8 mouse cellular contexts compared by ENCODE assay signal in the genomic region with DNA sequence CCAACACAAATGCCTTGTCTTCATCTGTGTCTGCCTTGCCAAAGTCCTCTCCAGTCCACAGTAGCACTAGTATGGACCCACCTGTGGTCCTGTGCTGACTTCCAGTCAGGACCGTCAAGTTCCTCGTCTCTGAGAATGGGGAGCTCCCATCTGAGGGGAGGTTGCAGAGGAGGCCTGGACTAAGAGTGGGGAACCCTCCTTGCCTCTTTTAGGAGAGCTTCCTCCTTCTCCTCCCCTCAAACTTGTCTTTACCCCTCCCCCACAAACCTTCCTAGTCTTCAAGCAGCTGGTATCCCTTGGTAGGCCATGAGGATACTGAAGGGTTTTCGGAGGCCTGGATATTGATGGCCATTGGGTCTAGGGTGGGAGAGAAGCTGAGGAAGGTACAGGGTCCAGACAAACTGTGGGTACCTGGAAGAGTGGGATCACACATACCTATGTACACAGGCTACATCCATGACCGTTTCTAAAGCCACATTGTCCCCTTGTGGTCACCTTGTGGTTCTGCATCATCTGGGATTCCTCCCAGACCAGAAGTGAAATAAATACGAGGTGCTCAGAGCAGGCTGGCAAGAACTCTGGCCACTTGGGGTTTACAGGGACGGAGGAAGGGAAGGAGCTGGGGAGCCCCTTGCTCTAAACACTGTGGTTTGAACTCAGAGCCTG. TPM values are rescaled to one million over a fixed set of nuclear protein-coding genes. Genes with fewer than 3 reads are reported as not detected.
A peak's percentile ranks its signal among the peaks of the same experiment; 100 is the strongest.
DNase-seq lines count a peak whose midpoint lies in the region; TF ChIP-seq lines count a peak whose summit lies in the region.

No protein-coding gene starts in this region.

- no peak overlapping the region for H3K4me3 ChIP-seq in kidney, adult 2 months (ENCODE audit: insufficient read depth, low read depth, low read length)

- 41% methylated on average over 6 of the region's 6 CpGs for WGBS in kidney, adult 2 months

- no peak overlapping the region for H3K27ac ChIP-seq in kidney, adult 2 months (ENCODE audit: insufficient read depth, low read depth, low read length)

- peak; percentile 41 to 56 for DNase-seq in layer of hippocampus, postnatal 10 days (ENCODE audit: low spot score in 2 of 2)
- DNase-seq in layer of hippocampus, adult 9-10 months (ENCODE audit: low spot score): no peak
- peak; percentile 38 to 43 for DNase-seq in adrenal gland, postnatal 36 days
- DNase-seq in heart, adult 18-20 months: peak; percentile 73 to 77
- peak; percentile 83 for DNase-seq in kidney, adult 2 months
- DNase-seq in lung, postnatal 36 days: peak; percentile 78
- DNase-seq in thymus, postnatal 14 days: peak; percentile 40
- no peak for DNase-seq in testis, postnatal 10 days (ENCODE audit: low spot score)

- TF ChIP-seq CTCF in kidney, adult 2 months (conservative IDR thresholded peaks at IDR 0.05; ENCODE audit: insufficient read depth, insufficient read length, low read depth, low read length): peak; percentile 95

- no peaks in the 10 kb centered on the region for H3K36me3 ChIP-seq in kidney, adult 2 months (ENCODE audit: control insufficient read depth, insufficient read depth, low read length)

- H3K27me3 ChIP-seq in kidney, adult 2 months (replicated peaks; ENCODE audit: control insufficient read depth, insufficient read depth, low read length): no peaks in the 10 kb centered on the region

- no peak for TF ChIP-seq POLR2A in kidney, adult 2 months (IDR thresholded peaks at IDR 0.05; ENCODE audit: low read depth, low read length)

- no peaks in the 10 kb centered on the region for H3K4me1 ChIP-seq in kidney, adult 2 months (ENCODE audit: control insufficient read depth, insufficient read depth, low read length)

RNA-seq across cellular contexts. Expression of a gene that starts 18.3 kb away (rescaled TPM):
- total RNA-seq in layer of hippocampus, postnatal 10 days (2021): 100 to 1,000 TPM in 1 of 2 experiments, 10 to 100 TPM in 1; 82.2 to 102 TPM
- 100 to 1,000 TPM in 1 of 2 experiments, 10 to 100 TPM in 1; 86.2 to 127 TPM for total RNA-seq in adrenal gland, postnatal 36 days (2021)
- total RNA-seq in heart, adult 18-20 months (2021): 10 to 100 TPM; 94.2 to 94.8 TPM
- 297 and 304 TPM in 2 replicates for polyA plus RNA-seq in kidney, adult 2 months (2012; rRNA removed)

RNA-seq across cellular contexts. Expression of a gene that starts 25.0 kb away (rescaled TPM):
- total RNA-seq in layer of hippocampus, postnatal 10 days (2021): not detected
- total RNA-seq in adrenal gland, postnatal 36 days (2021): not detected
- total RNA-seq in heart, adult 18-20 months (2021): not detected
- not detected in 2 replicates for polyA plus RNA-seq in kidney, adult 2 months (2012; rRNA removed)

RNA-seq across cellular contexts. Expression of a gene that starts 42.7 kb away (rescaled TPM):
- 1 to 10 TPM; 2.1 to 2.5 TPM for total RNA-seq in layer of hippocampus, postnatal 10 days (2021)
- total RNA-seq in adrenal gland, postnatal 36 days (2021): 100 to 1,000 TPM; 301 to 364 TPM
- total RNA-seq in heart, adult 18-20 months (2021): 10 to 100 TPM; 53.9 to 88.6 TPM
- polyA plus RNA-seq in kidney, adult 2 months (2012; rRNA removed): 165 and 192 TPM in 2 replicates

RNA-seq across cellular contexts. Expression of a gene that starts 45.0 kb away (rescaled TPM):
- total RNA-seq in layer of hippocampus, postnatal 10 days (2021): 10 to 100 TPM; 43.9 to 46.7 TPM
- 10 to 100 TPM; 17.5 to 25.5 TPM for total RNA-seq in adrenal gland, postnatal 36 days (2021)
- total RNA-seq in heart, adult 18-20 months (2021): 10 to 100 TPM; 29.8 to 30.5 TPM
- 16.1 and 17.7 TPM in 2 replicates for polyA plus RNA-seq in kidney, adult 2 months (2012; rRNA removed)

Comparison
In these comparisons a context has a peak if more than half of its experiments do, and no peak if none do; other contexts are left out.
1. DNase-seq: peak in layer of hippocampus, postnatal 10 days (2 of 2), adrenal gland, postnatal 36 days (2 of 2), heart, adult 18-20 months (2 of 2), kidney, adult 2 months (single experiment), lung, postnatal 36 days (single experiment) and thymus, postnatal 14 days (single experiment); none in layer of hippocampus, adult 9-10 months (single experiment) and testis, postnatal 10 days (single experiment).
2. RNA of a gene that starts 42.7 kb away (total RNA-seq): 301 to 364 TPM in adrenal gland, postnatal 36 days and 53.9 to 88.6 TPM in heart, adult 18-20 months; 2.1 to 2.5 TPM in layer of hippocampus, postnatal 10 days; every median in the first group is over 10 times any median in the second.